Mouse (Mus musculus) liver, embryonic 13.5 days (tissue): ENCODE results near the gene Gm44790. TPM values are rescaled to one million over a fixed set of nuclear protein-coding genes. Genes with fewer than 3 reads are reported as not detected.

Experiments
- ATAC-seq: fragments of 200-750 bp; cut with Nextera tagmentation; 2 replicates; pipeline ENCODE4 v1.8.0; 2017; ENCODE audit warnings: low read depth, mild to moderate bottlenecking, moderate number of reproducible peaks, moderate library complexity
- DNase-seq: peaks from one replicate; pipeline ENCODE4 v3.0.0; 2022
- H3K27ac ChIP-seq: fragments of 300-500 bp; sonication (generic); 2 replicates; pipeline ENCODE4 v1.5.1; 2015; ENCODE audit warnings: moderate library complexity, mild to moderate bottlenecking, inconsistent platforms
- H3K27me3 ChIP-seq: fragments of 300-500 bp; sonication (generic); 2 replicates; pipeline ENCODE4 v1.6.1; 2015; ENCODE audit warnings: mild to moderate bottlenecking, inconsistent platforms
- H3K36me3 ChIP-seq: fragments of 300-500 bp; sonication (generic); 2 replicates; pipeline ENCODE4 v1.6.1; 2015; ENCODE audit warnings: mild to moderate bottlenecking, inconsistent platforms
- H3K4me1 ChIP-seq: fragments of 300-500 bp; sonication (generic); replicated peaks from 2 replicates; pipeline ENCODE4 v1.6.1; 2015; ENCODE audit warnings: inconsistent platforms
- H3K4me2 ChIP-seq: fragments of 300-500 bp; sonication (generic); 2 replicates; pipeline ENCODE4 v1.6.1; 2015; ENCODE audit warnings: inconsistent platforms, mild to moderate bottlenecking, moderate library complexity
- H3K4me3 ChIP-seq: fragments of 300-500 bp; sonication (generic); replicated peaks from 2 replicates; pipeline ENCODE4 v1.5.1; 2015; ENCODE audit warnings: mild to moderate bottlenecking, inconsistent platforms
- H3K9ac ChIP-seq: fragments of 300-500 bp; sonication (generic); 2 replicates; pipeline ENCODE4 v1.6.1; 2015; ENCODE audit warnings: mild to moderate bottlenecking, inconsistent platforms
- H3K9me3 ChIP-seq: fragments of 300-500 bp; sonication (generic); replicated peaks from 2 replicates; pipeline ENCODE4 v1.6.1; 2016; ENCODE audit warnings: inconsistent platforms
- WGBS: fragments of 180-500 bp; shearing (Covaris S2); methylation state at CpG from one replicate; pipeline ENCODE4 v1.1.7; 2015; ENCODE audit not compliant: insufficient replicate concordance; 5-methylcytosine and 5-hydroxymethylcytosine counted together
- polyA plus RNA-seq: library from polyadenylated mRNA; unstranded; fragments of >200 nt; fragmentation: Nextera tagmentation; extraction: Ambion mirVana; gene quantifications from 2 replicates; pipeline ENCODE4 v1.2.1, GENCODE M21; 2015

The Gm44790 gene
- polyA plus RNA-seq, 1 experiment from 2014 or later = not detected

- no peak for ATAC-seq
- H3K27me3 ChIP-seq = no peaks in the 10 kb centered on the region
- 92% methylated on average over 10 of the region's 10 CpGs for WGBS
- no peak overlapping the region for H3K4me3 ChIP-seq
- DNase-seq = no peak
- no peaks in the 10 kb centered on the region for H3K9me3 ChIP-seq
- H3K27ac ChIP-seq = no peak overlapping the region
- H3K4me1 ChIP-seq = peaks cover 18% of the 10 kb centered on the region
- peaks cover 38% of the 10 kb centered on the region for H3K36me3 ChIP-seq
- no peak overlapping the region for H3K4me2 ChIP-seq
- H3K9ac ChIP-seq = no peak overlapping the region
These were observed 15.1 kb downstream of the Gm44790 start for GRCm38 (mm10) chr6:86441571-86441970.

DNA sequence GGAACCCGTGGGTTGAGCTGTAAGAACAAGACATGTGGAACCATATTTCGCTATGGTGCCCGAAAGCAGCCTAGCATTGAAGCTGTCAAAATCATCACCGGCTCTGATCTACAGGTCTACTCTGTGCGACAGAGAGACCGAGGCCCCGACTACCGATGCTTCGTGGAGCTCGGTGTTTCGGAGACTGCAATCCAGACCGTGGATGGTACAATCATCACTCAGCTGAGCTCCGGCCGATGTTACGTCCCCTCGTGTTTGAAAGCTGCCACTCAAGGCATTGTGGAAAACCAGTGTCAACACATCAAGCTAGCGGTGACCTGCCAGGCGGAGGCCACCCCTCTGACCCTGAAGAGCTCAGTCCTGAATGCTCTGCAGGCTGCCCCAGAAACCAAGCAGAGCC is 19.1 kb downstream of the Gm44790 start:
- no peak overlapping the region for H3K4me2 ChIP-seq
- ATAC-seq (no peak), DNase-seq (no peak)
- H3K27me3 ChIP-seq = no peaks in the 10 kb centered on the region
- H3K36me3 ChIP-seq = peaks cover 72% of the 10 kb centered on the region
- H3K9ac ChIP-seq = no peak overlapping the region
- no peak overlapping the region for H3K27ac ChIP-seq
- no peak overlapping the region for H3K4me3 ChIP-seq
- H3K9me3 ChIP-seq = no peaks in the 10 kb centered on the region
- WGBS = 87% methylated on average over 18 of the region's 18 CpGs
- no peaks in the 10 kb centered on the region for H3K4me1 ChIP-seq

DNA sequence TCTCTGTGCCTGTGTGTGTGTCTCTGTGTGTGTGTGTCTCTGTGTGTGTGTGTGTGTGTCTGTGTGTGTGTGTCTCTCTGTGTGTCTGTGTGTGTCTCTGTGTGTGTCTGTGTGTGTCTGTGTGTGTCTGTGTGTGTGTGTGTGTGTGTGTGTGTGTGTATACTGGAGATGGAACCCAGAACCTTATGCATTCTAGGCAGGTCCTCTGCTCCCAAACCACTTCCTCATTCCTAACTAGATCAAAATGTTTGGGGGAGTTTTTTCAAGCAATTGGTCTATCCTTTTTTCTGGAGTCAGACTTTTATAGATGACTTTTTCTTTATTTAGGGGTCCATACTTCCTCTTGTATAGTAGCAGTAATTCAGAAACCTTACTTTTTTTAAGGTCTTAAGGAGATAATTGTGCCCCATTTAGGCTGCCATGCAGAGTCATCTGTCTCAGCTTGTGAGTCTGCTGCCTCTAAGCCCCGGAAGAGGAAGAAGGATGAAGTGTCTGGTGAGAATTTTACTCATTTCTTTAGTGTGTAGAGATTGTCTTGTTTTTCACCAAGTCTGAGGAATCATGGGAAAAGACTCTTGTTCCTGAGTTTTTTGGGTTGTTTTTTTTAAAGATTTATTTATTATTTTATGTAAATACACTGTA is 20.6 kb downstream of the Gm44790 start:
- peaks cover 74% of the 10 kb centered on the region for H3K36me3 ChIP-seq
- no peak overlapping the region for H3K27ac ChIP-seq
- 33% methylated on average over 1 of the region's 1 CpGs for WGBS
- no peaks in the 10 kb centered on the region for H3K4me1 ChIP-seq
- H3K4me3 ChIP-seq = no peak overlapping the region
- ATAC-seq = no peak
- no peak overlapping the region for H3K4me2 ChIP-seq
- H3K9me3 ChIP-seq = no peaks in the 10 kb centered on the region
- DNase-seq = no peak
- H3K9ac ChIP-seq = no peak overlapping the region
- H3K27me3 ChIP-seq = no peaks in the 10 kb centered on the region

GRCm38 (mm10) chr6:86456727-86457126 is 30.3 kb downstream of the Gm44790 start:
- 82% methylated on average over 3 of the region's 3 CpGs for WGBS
- Histone ChIP-seq H3K9me3 (no peaks in the 10 kb centered on the region), H3K27me3 (no peaks in the 10 kb centered on the region), H3K4me3 (no peak overlapping the region), H3K4me2 (no peak overlapping the region), H3K36me3 (peaks cover 66% of the 10 kb centered on the region), H3K27ac (no peak overlapping the region), H3K4me1 (0 out of 2 replicates have a peak, but pooled peaks cover 8% of the 10 kb centered on the region), H3K9ac (no peak overlapping the region)
- no peak for DNase-seq
- ATAC-seq = no peak

DNA sequence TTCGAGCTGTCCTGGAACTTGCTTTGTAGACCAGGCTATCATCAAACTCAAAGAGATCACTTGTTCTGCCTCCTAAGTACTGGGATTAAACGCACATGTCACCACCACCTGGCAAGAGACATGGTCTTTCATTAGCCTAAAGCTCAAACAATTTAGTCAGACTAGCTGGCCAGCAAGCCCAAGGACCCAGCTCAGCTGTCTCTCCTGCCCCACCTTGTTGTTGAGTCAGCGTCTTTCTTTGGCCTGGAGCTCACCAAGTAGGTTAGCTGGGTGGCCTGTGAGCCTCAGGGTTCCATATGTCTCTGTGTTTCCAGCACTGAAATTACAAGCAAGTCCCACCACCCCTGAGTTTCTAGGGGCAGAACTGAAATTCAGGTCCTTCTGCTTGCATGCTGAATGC is 36.6 kb downstream of the Gm44790 start:
- Histone ChIP-seq H3K4me3 (no peak overlapping the region), H3K9ac (no peak overlapping the region), H3K4me1 (0 out of 2 replicates have a peak, but pooled peaks cover 1% of the 10 kb centered on the region), H3K36me3 (peaks cover 61% of the 10 kb centered on the region), H3K4me2 (no peak overlapping the region), H3K9me3 (no peaks in the 10 kb centered on the region), H3K27ac (no peak overlapping the region), H3K27me3 (no peaks in the 10 kb centered on the region)
- DNase-seq = no peak
- no peak for ATAC-seq
- WGBS = 81% methylated on average over 3 of the region's 3 CpGs

DNA sequence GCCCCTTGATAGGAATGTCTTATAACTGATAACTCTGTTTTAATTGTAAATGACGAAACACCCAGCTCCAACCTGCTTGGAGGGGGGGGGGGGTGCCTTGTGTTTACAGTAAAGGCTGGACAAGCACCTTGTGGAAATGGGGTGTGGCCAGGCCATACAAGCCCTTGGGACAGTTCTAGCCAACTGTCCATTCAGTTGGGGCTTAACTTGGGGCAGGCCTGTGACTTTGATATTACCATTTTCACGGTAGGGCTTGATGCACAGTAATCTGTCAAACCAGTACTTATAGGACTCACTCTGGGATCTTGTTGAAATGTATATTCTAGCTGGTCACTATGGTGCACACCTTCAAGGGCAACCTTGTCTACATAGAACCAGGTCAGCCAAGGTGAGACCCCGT is 44.9 kb downstream of the Gm44790 start:
- WGBS = 44% methylated on average over 3 of the region's 3 CpGs
- no peak; the same call in 1 of the 2 replicates for ATAC-seq
- H3K27me3 ChIP-seq = no peaks in the 10 kb centered on the region
- H3K9me3 ChIP-seq = no peaks in the 10 kb centered on the region
- peaks cover 41% of the 10 kb centered on the region for H3K4me1 ChIP-seq
- H3K4me3 ChIP-seq = peak overlapping the region; percentile 64
- peak overlapping the region; percentile 69 for H3K27ac ChIP-seq
- peaks cover 31% of the 10 kb centered on the region; the same call in 1 of the 2 replicates for H3K36me3 ChIP-seq
- DNase-seq = no peak
- H3K9ac ChIP-seq = peak overlapping the region; percentile 78
- H3K4me2 ChIP-seq = peak overlapping the region; percentile 87

DNA sequence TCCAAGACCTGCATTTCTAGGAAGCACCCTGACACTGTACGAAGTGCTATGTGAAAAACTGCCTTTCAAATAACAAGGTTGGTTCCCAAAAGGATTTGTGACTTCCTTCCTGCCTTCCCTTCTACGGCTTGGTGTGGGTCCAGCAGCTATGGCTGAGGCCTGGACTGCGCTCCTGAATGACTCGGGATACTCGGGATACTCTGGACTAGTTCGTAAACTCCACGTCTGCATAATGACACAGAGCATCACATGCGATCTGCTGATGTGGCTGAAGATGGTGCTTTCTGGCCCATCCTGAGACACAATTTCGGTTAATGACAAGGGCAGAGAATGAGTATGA is 45.3 kb downstream of the Gm44790 start:
- peak overlapping the region; percentile 69 for H3K27ac ChIP-seq
- H3K9ac ChIP-seq = peak overlapping the region; percentile 78
- peaks cover 41% of the 10 kb centered on the region for H3K4me1 ChIP-seq
- no peak for DNase-seq
- peak; percentile 35 for ATAC-seq
- H3K36me3 ChIP-seq = peaks cover 29% of the 10 kb centered on the region; the same call in 1 of the 2 replicates
- no peaks in the 10 kb centered on the region for H3K9me3 ChIP-seq
- H3K27me3 ChIP-seq = no peaks in the 10 kb centered on the region
- peak overlapping the region; percentile 87 for H3K4me2 ChIP-seq
- H3K4me3 ChIP-seq = peak overlapping the region; percentile 64
- WGBS = 13% methylated on average over 9 of the region's 9 CpGs

DNA sequence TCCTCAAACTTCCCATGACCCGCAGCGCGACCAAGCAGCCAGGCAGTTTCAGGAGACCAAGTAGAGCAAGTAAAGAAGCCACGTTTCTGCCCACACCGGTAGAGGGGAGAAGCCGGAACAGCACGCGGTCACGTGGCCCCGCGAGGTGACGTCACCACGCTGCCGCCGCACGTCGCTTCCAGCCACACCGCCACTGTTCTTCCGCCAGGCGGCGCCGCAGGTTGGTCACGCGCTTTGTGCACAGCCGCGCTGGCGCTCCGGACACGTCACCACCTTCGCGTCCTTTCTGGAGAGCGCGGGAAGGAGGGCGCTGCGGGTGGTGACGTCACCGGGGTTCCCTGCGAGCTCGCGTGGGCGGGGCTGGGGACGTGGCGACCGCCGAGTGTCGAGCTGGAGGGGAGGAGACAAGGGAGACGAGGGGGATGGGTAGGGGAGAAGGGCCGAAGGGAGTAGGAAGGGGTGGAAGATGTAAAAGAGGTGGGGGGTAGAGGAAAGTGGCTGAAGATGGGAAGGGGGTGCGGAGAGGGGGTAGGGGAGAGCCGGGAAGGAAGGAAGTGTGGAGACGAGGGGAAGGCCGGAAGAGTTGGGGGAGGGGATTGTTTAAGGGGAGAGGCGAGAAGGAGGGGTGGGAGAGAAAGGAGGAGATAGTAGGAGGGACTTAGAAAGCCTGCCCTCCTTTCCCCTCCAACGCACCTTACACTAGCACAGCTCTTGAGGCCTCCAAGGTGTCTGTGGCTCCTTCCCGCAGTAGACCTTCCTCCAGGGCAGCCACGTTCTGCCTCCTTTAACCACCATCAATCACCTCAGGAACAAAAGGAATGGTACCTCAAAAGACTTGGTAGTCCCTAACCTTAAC is 45.9 kb downstream of the Gm44790 start:
- peaks cover 41% of the 10 kb centered on the region for H3K4me1 ChIP-seq
- DNase-seq (peak; percentile 99), ATAC-seq (peak; percentile 92)
- no peaks in the 10 kb centered on the region for H3K9me3 ChIP-seq
- peak overlapping the region; percentile 69 for H3K27ac ChIP-seq
- peak overlapping the region; percentile 87 for H3K4me2 ChIP-seq
- peaks cover 24% of the 10 kb centered on the region; the same call in 1 of the 2 replicates for H3K36me3 ChIP-seq
- H3K27me3 ChIP-seq = no peaks in the 10 kb centered on the region
- peak overlapping the region; percentile 64 for H3K4me3 ChIP-seq
- peak overlapping the region; percentile 78 for H3K9ac ChIP-seq
- under 1% methylated on average over 56 of the region's 56 CpGs for WGBS

- ATAC-seq (no peak), DNase-seq (no peak)
- Histone ChIP-seq H3K9me3 (no peaks in the 10 kb centered on the region), H3K4me3 (peak overlapping the region; percentile 64), H3K27ac (peak overlapping the region; percentile 69), H3K9ac (peak overlapping the region; percentile 73), H3K4me2 (peak overlapping the region; percentile 87), H3K27me3 (no peaks in the 10 kb centered on the region), H3K4me1 (peaks cover 46% of the 10 kb centered on the region), H3K36me3 (peaks cover 20% of the 10 kb centered on the region; the same call in 1 of the 2 replicates)
- 67% methylated on average over 7 of the region's 7 CpGs for WGBS
These were observed 46.6 kb downstream of the Gm44790 start for GRCm38 (mm10) chr6:86473077-86473476.

DNA sequence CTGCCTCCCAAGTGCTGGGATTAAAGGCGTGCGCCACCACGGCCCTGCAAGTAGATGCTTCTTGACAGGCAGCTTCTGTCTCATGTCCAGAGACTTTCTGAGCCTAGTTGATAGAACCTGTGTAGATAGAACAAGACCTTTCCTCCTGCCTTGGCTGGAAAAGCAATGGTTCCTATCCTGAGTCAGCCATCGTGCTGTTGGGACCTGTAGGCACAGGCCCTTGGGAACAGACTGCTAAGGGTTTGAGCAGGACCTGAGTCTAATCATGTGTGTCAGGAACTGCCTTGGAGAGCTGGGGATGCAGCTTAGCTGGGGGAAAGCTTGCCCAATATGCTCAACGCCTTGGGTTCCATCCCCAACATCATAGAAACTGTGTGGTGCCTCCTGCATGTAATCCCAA is 47.6 kb downstream of the Gm44790 start:
- H3K27me3 ChIP-seq = no peaks in the 10 kb centered on the region
- H3K27ac ChIP-seq = peak overlapping the region; percentile 29; the same call in 1 of the 2 replicates
- peaks cover 14% of the 10 kb centered on the region; the same call in 1 of the 2 replicates for H3K36me3 ChIP-seq
- H3K4me2 ChIP-seq = no peak overlapping the region
- H3K9ac ChIP-seq = no peak overlapping the region
- ATAC-seq = no peak
- DNase-seq = no peak
- no peak overlapping the region for H3K4me3 ChIP-seq
- 90% methylated on average over 5 of the region's 5 CpGs for WGBS
- peaks cover 56% of the 10 kb centered on the region for H3K4me1 ChIP-seq
- no peaks in the 10 kb centered on the region for H3K9me3 ChIP-seq

- peaks cover 62% of the 10 kb centered on the region for H3K4me1 ChIP-seq
- no peak overlapping the region for H3K9ac ChIP-seq
- no peaks in the 10 kb centered on the region for H3K27me3 ChIP-seq
- H3K36me3 ChIP-seq = peaks cover 8% of the 10 kb centered on the region; the same call in 1 of the 2 replicates
- H3K4me3 ChIP-seq = no peak overlapping the region
- H3K9me3 ChIP-seq = no peaks in the 10 kb centered on the region
- H3K27ac ChIP-seq = peak overlapping the region; percentile 29; the same call in 1 of the 2 replicates
- DNase-seq (no peak), ATAC-seq (no peak)
- no peak overlapping the region for H3K4me2 ChIP-seq
These were observed 48.3 kb downstream of the Gm44790 start for GRCm38 (mm10) chr6:86474646-86475181.
